Mouse (Mus musculus): ENCODE measurements around the gene Dcaf4. TPM values are rescaled to one million over a fixed set of nuclear protein-coding genes. Genes with fewer than 3 reads are reported as not detected.

Dcaf4 gene
- polyA plus RNA-seq, 1 experiment from 2014 or later = 24.0 TPM

- ATAC-seq (ENCODE audit: insufficient read depth, low FRiP score, low TSS enrichment) = no peak
- Histone ChIP-seq H3K27ac (ENCODE audit: low read depth, low read length) (no peak overlapping the region), H3K36me3 (ENCODE audit: control insufficient read depth, insufficient read depth, low read length) (no peaks in the 10 kb centered on the region), H3K27me3 (ENCODE audit: control insufficient read depth, insufficient read depth, low read length) (no peaks in the 10 kb centered on the region), H3K4me1 (ENCODE audit: control insufficient read depth, insufficient read depth, low read length) (peaks cover 7% of the 10 kb centered on the region; the same call in 1 of the 2 replicates), H3K4me3 (ENCODE audit: low read depth, low read length) (no peak overlapping the region), H3K9me3 (ENCODE audit: control insufficient read depth, low read length) (no peaks in the 10 kb centered on the region), H3K9ac (ENCODE audit: low read length) (no peak overlapping the region), H3K4me2 (ENCODE audit: low read depth) (no peak overlapping the region)
- DNase-seq (ENCODE audit: low spot score) = no peak
- WGBS = 84% methylated on average over 5 of the region's 5 CpGs
Observed at GRCm38 (mm10) chr12:83524329-83524728, 4.1 kb downstream of the Dcaf4 start.

DNA sequence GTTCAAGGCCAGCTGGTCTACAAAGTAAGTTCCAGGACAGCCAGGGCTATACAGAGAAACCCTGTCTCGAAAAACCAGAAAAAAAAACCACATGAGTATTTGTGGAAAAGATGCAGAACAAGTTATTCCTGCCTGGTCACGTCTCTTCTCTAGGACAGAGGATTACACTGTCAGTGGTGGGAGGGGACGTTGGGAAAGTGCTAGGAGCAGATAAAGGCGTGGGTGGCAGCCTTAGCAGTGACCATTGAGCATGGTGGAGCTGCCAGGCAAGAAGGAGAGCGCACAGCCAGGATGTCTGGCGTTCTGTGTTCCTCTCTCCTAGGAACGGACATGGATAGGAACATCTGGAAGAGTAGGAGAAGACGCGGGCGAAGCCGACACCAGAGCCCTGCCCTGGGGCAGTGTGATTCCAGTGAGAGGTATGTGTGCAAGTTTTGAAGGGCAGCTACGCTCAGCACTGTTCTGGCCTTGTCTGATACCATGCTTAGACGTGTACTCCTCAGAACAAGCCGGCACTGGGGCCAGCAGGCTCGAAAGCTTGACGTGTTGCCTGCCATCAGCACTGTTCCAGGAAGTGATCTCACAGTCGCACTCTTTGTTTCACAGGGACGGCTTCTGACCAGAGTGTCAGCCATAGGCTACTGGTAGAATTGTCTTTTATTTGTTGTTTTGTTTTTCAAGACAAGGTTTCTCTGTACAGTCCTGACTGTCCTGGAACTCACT, 5.7 kb downstream of the Dcaf4 start:
- H3K9me3 ChIP-seq (ENCODE audit: control insufficient read depth, low read length) = no peaks in the 10 kb centered on the region
- DNase-seq (ENCODE audit: low spot score) = no peak
- 85% methylated on average over 18 of the region's 18 CpGs for WGBS

DNA sequence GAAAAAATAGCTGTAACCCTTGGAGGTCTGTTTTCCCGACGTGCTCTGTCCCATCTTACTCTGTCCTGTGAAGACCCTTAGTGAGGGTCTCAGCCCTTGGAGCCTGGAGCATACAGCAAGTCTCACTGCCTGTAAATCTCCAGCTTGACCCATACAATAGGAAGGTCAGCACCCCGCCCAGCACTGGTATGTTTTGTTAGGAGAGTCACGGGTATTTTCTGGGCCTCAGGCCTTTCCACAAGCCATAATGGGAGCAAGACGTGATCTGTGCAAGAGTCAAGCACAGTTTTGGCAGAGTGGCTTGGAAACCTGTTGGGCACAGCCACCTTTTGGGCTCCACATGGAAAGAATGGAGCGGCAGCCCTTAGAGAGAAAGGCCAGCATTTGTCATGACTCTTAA, 7.5 kb downstream of the Dcaf4 start:
- no peaks in the 10 kb centered on the region for H3K36me3 ChIP-seq (ENCODE audit: control insufficient read depth, insufficient read depth, low read length)
- H3K27ac ChIP-seq (ENCODE audit: low read depth, low read length) = no peak overlapping the region
- DNase-seq (ENCODE audit: low spot score) (no peak), ATAC-seq (ENCODE audit: insufficient read depth, low FRiP score, low TSS enrichment) (no peak)
- no peaks in the 10 kb centered on the region for H3K27me3 ChIP-seq (ENCODE audit: control insufficient read depth, insufficient read depth, low read length)
- 32% methylated on average over 6 of the region's 6 CpGs for WGBS
- no peak overlapping the region for H3K4me3 ChIP-seq (ENCODE audit: low read depth, low read length)
- H3K4me1 ChIP-seq (ENCODE audit: control insufficient read depth, insufficient read depth, low read length) = 0 out of 2 replicates have a peak, but pooled peaks cover 3% of the 10 kb centered on the region
- H3K4me2 ChIP-seq (ENCODE audit: low read depth) = no peak overlapping the region
- H3K9me3 ChIP-seq (ENCODE audit: control insufficient read depth, low read length) = no peaks in the 10 kb centered on the region
- H3K9ac ChIP-seq (ENCODE audit: low read length) = no peak overlapping the region

More for the DNA sequence above, 5.7 kb downstream of the Dcaf4 start:
- Histone ChIP-seq H3K27me3 (ENCODE audit: control insufficient read depth, insufficient read depth, low read length) (no peaks in the 10 kb centered on the region), H3K36me3 (ENCODE audit: control insufficient read depth, insufficient read depth, low read length) (no peaks in the 10 kb centered on the region), H3K4me1 (ENCODE audit: control insufficient read depth, insufficient read depth, low read length) (peaks cover 6% of the 10 kb centered on the region; the same call in 1 of the 2 replicates), H3K4me3 (ENCODE audit: low read depth, low read length) (no peak overlapping the region), H3K27ac (ENCODE audit: low read depth, low read length) (no peak overlapping the region), H3K4me2 (ENCODE audit: low read depth) (no peak overlapping the region), H3K9ac (ENCODE audit: low read length) (no peak overlapping the region)
- no peak for ATAC-seq (ENCODE audit: insufficient read depth, low FRiP score, low TSS enrichment)

DNA sequence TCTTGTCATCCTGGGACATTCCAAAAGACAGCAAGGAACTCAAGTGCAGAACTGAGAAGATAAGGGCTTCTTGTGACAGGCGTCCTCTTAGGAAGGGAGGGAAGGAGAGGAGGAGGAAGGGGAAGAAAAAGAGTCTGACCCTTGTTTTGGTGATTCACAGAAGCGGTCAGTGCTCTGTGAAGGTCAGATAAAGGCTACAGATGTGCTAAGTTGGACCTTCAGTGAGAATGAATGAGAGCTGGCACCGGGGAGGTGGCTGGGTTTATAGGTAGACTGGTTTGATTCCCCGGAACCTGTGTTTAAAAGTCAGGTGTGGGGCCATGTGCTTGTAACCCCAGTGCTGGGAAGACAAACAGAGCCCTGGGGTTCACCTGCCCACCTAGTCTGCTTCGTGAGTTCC, 8.4 kb downstream of the Dcaf4 start:
- 88% methylated on average over 5 of the region's 5 CpGs for WGBS
- no peak overlapping the region for H3K4me2 ChIP-seq (ENCODE audit: low read depth)
- no peak overlapping the region for H3K27ac ChIP-seq (ENCODE audit: low read depth, low read length)
- H3K9ac ChIP-seq (ENCODE audit: low read length) = no peak overlapping the region
- H3K9me3 ChIP-seq (ENCODE audit: control insufficient read depth, low read length) = no peaks in the 10 kb centered on the region
- DNase-seq (ENCODE audit: low spot score) (no peak), ATAC-seq (ENCODE audit: insufficient read depth, low FRiP score, low TSS enrichment) (no peak)
- no peaks in the 10 kb centered on the region for H3K27me3 ChIP-seq (ENCODE audit: control insufficient read depth, insufficient read depth, low read length)
- H3K36me3 ChIP-seq (ENCODE audit: control insufficient read depth, insufficient read depth, low read length) = no peaks in the 10 kb centered on the region
- no peak overlapping the region for H3K4me3 ChIP-seq (ENCODE audit: low read depth, low read length)
- H3K4me1 ChIP-seq (ENCODE audit: control insufficient read depth, insufficient read depth, low read length) = 0 out of 2 replicates have a peak, but pooled peaks cover 3% of the 10 kb centered on the region

DNA sequence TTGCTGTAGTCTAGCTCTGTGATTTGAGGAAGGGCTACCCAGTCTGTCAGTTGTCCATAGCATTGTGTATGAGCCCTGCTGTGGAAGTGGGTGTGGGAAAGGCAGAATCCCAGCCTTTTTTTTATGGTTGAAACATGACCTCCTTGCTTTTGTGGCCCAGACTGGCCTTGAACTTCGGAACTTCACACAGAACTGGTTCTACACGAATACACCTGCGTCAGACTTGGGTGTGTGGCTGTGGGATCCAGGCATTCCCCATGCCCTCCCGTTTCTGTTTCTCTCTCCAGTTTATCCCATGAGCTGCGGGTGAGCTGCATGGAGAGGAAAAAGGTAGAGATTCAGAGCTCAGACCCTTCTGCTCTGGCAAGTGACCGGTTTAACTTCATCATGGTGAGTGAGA, 11.7 kb downstream of the Dcaf4 start:
- no peak overlapping the region for H3K9ac ChIP-seq (ENCODE audit: low read length)
- H3K36me3 ChIP-seq (ENCODE audit: control insufficient read depth, insufficient read depth, low read length) = no peaks in the 10 kb centered on the region
- DNase-seq (ENCODE audit: low spot score) = no peak
- WGBS = 89% methylated on average over 6 of the region's 6 CpGs
- no peak overlapping the region for H3K4me3 ChIP-seq (ENCODE audit: low read depth, low read length)
- no peak overlapping the region for H3K27ac ChIP-seq (ENCODE audit: low read depth, low read length)
- no peaks in the 10 kb centered on the region for H3K9me3 ChIP-seq (ENCODE audit: control insufficient read depth, low read length)
- H3K4me1 ChIP-seq (ENCODE audit: control insufficient read depth, insufficient read depth, low read length) = 0 out of 2 replicates have a peak, but pooled peaks cover 3% of the 10 kb centered on the region
- no peaks in the 10 kb centered on the region for H3K27me3 ChIP-seq (ENCODE audit: control insufficient read depth, insufficient read depth, low read length)
- H3K4me2 ChIP-seq (ENCODE audit: low read depth) = no peak overlapping the region
- no peak for ATAC-seq (ENCODE audit: insufficient read depth, low FRiP score, low TSS enrichment)

DNA sequence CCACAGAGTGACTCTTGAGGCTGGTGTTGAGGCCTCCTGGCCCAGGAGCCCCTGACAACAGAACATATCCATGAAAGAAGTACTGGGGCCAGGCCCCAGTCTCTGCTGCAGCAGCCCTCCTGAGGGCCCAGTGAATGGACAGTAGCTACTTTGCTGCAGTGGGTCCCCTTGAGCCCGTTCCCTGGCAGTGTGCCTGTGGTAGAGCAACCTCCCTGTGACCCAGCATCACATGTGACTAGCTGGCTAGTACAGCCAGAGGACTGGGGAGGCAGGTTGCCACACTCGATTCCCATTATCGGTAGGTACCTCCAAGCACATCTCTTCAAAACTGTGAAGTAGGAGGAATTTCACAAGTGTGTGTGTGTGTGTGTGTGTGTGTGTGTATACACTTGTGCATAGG, 12.7 kb downstream of the Dcaf4 start:
- Histone ChIP-seq H3K27me3 (ENCODE audit: control insufficient read depth, insufficient read depth, low read length) (no peaks in the 10 kb centered on the region), H3K9ac (ENCODE audit: low read length) (no peak overlapping the region), H3K9me3 (ENCODE audit: control insufficient read depth, low read length) (no peaks in the 10 kb centered on the region), H3K4me3 (ENCODE audit: low read depth, low read length) (no peak overlapping the region), H3K36me3 (ENCODE audit: control insufficient read depth, insufficient read depth, low read length) (no peaks in the 10 kb centered on the region), H3K27ac (ENCODE audit: low read depth, low read length) (no peak overlapping the region), H3K4me1 (ENCODE audit: control insufficient read depth, insufficient read depth, low read length) (0 out of 2 replicates have a peak, but pooled peaks cover under 1% of the 10 kb centered on the region), H3K4me2 (ENCODE audit: low read depth) (no peak overlapping the region)
- no peak for DNase-seq (ENCODE audit: low spot score)
- 94% methylated on average over 3 of the region's 3 CpGs for WGBS
- ATAC-seq (ENCODE audit: insufficient read depth, low FRiP score, low TSS enrichment) = no peak

DNA sequence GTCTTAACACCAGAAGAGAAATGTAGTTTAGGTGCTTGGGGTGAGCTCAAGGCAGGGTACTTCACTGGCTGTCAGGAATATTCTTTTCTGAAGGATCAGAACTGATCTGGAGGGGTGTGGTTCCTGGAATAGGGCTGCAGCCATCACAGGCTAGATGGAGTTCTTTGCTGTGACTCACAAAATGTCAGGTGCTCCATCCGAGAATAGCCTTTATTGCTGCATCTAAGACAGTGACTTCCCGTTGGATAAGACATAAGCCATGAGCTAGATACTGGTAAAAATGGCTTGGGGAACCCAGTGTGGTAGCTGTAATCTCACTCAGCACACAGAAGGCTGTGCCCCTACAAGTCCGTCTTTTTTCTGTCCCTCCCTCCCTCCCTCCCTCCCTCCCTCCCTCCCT, 13.9 kb downstream of the Dcaf4 start:
- Histone ChIP-seq H3K4me2 (ENCODE audit: low read depth) (no peak overlapping the region), H3K9ac (ENCODE audit: low read length) (no peak overlapping the region), H3K27ac (ENCODE audit: low read depth, low read length) (no peak overlapping the region), H3K9me3 (ENCODE audit: control insufficient read depth, low read length) (no peaks in the 10 kb centered on the region), H3K4me1 (ENCODE audit: control insufficient read depth, insufficient read depth, low read length) (no peaks in the 10 kb centered on the region), H3K4me3 (ENCODE audit: low read depth, low read length) (no peak overlapping the region), H3K27me3 (ENCODE audit: control insufficient read depth, insufficient read depth, low read length) (no peaks in the 10 kb centered on the region), H3K36me3 (ENCODE audit: control insufficient read depth, insufficient read depth, low read length) (no peaks in the 10 kb centered on the region)
- no peak for ATAC-seq (ENCODE audit: insufficient read depth, low FRiP score, low TSS enrichment)
- no peak for DNase-seq (ENCODE audit: low spot score)
- WGBS = 83% methylated on average over 3 of the region's 3 CpGs

DNA sequence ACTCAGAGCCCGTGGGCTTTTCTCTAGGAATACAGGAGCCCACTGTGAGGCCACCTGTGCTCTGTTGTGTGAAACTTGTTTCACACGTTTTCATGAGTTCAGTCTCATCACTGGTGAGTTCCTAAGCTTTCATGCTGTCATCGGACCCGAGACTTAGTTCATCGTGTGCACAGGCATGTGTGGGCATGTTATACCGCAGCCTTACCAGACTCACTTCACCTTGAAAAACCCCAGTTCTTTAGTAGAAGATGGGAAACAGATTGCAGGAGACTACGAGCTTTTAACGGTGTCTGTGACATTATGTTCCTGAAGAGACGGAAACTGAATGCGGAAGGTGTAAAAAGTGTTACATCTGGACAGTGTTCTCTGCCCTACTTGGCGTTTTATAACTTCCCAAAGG, 15.2 kb downstream of the Dcaf4 start:
- ATAC-seq (ENCODE audit: insufficient read depth, low FRiP score, low TSS enrichment) = no peak
- DNase-seq (ENCODE audit: low spot score) = no peak
- Histone ChIP-seq H3K27ac (ENCODE audit: low read depth, low read length) (no peak overlapping the region), H3K9ac (ENCODE audit: low read length) (no peak overlapping the region), H3K4me3 (ENCODE audit: low read depth, low read length) (no peak overlapping the region), H3K9me3 (ENCODE audit: control insufficient read depth, low read length) (no peaks in the 10 kb centered on the region), H3K4me1 (ENCODE audit: control insufficient read depth, insufficient read depth, low read length) (no peaks in the 10 kb centered on the region), H3K36me3 (ENCODE audit: control insufficient read depth, insufficient read depth, low read length) (peaks cover 2% of the 10 kb centered on the region; the same call in 1 of the 2 replicates), H3K4me2 (ENCODE audit: low read depth) (no peak overlapping the region), H3K27me3 (ENCODE audit: control insufficient read depth, insufficient read depth, low read length) (no peaks in the 10 kb centered on the region)
- 88% methylated on average over 11 of the region's 11 CpGs for WGBS

DNA sequence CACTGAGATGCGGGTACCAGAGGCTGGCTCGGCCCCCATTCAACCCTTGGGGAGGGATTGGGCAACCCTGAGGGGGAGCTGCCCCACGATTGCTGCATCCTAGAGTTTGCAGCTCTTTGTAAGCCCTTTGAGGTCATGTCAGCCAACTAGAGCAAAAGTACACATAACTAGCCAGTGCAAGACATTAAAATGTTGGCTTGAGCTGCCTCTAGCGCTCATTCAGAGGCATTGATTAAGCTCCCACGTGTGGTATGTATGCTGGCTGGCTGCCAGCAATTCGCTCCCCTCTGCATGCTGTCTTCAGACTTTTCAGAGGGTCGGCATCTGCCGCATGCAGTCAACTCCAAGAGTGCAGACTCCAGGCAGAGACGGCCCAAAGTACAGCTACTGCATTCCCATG, 15.8 kb downstream of the Dcaf4 start:
- H3K27ac ChIP-seq (ENCODE audit: low read depth, low read length) = no peak overlapping the region
- no peaks in the 10 kb centered on the region for H3K9me3 ChIP-seq (ENCODE audit: control insufficient read depth, low read length)
- no peak overlapping the region for H3K4me3 ChIP-seq (ENCODE audit: low read depth, low read length)
- H3K36me3 ChIP-seq (ENCODE audit: control insufficient read depth, insufficient read depth, low read length) = peaks cover 5% of the 10 kb centered on the region; the same call in 1 of the 2 replicates
- no peak for ATAC-seq (ENCODE audit: insufficient read depth, low FRiP score, low TSS enrichment)
- 82% methylated on average over 9 of the region's 9 CpGs for WGBS
- no peak overlapping the region for H3K9ac ChIP-seq (ENCODE audit: low read length)
- no peak overlapping the region for H3K4me2 ChIP-seq (ENCODE audit: low read depth)
- peak; percentile 46 for DNase-seq (ENCODE audit: low spot score)
- no peaks in the 10 kb centered on the region for H3K27me3 ChIP-seq (ENCODE audit: control insufficient read depth, insufficient read depth, low read length)
- no peaks in the 10 kb centered on the region for H3K4me1 ChIP-seq (ENCODE audit: control insufficient read depth, insufficient read depth, low read length)
